Mouse (Mus musculus) urinary bladder, postnatal 14 days (tissue): Measurements from ENCODE around the gene Pramel1.
"Not testable (repeated sequence)": the region's sequence is repeated elsewhere in the genome, so short reads cannot be mapped to it uniquely, and the experiment has no call there.

Source experiments
- DNase-seq: peaks from one replicate; pipeline ENCODE4 v3.0.0; 2021; ENCODE audit warnings: low spot score

The Pramel1 gene

GRCm38 (mm10) chr4:143394181-143394580 lies at the start of gene Pramel1:
Gene Pramel1, plus strand, starts transcription at chr4:143394428.
- DNase-seq = no peak

DNA sequence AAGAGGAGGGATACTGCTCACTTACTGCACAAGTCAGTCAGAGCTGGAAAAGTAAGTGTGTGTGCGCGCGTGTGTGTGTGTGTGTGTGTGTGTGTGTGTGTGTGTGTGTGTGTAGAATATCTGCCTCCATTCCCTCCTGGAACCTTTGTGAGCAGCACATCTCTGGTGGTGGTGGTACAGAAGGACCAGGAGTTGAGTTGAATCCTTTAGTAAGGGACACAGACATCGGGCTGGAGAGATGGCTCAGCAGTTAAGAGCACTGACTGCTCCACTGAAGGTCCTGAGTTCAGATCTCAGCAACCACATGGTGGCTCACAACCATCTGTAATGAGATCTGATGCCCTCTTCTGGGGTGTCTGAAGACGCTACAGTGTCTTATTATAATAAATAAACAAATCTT lies 48.7 kb upstream of the Pramel1 start:
- DNase-seq = not testable (repeated sequence)

DNA sequence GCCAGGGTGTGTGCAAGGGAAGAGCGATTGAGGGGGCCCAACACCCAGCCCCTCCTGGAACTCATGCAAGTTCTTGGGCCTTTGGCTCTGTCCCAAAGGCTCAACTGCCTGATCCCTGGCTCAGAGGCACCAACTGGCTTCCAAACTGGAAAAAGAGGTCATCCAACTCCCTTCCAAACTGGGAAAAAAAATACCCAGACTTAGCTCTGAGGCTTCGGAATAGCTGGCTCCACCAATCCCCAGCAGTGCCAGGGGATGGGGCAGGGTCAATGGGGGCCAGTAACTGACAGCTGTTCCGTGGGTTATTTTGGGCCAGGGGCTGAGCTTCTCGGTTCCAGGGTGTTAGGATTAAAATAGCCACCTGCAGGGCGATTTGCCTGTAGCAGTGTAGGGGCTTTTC lies 45.5 kb upstream of the Pramel1 start:
- DNase-seq = no peak

DNA sequence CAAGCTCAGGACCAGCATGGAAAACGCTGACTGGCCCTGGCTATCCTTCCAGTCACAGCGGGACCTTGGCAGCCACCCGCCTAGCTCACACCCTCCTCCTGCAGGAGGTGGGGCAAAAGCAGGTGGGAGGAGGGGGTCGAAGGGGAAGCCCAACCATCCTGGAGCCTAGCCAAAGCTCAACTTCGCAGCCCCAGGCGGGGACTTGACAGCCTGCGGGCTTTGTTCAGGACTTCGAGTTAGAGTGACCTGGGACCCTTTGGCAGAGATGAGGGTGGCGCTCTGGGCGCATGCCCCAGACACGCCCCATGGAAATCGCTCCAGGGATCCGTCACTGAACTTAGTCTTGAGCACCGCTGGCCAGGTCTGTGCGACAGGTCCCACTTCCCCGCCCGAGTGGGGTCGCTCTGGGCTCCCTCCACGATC lies 44.7 kb upstream of the Pramel1 start, which contains the start of gene Lrrc38:
Gene Lrrc38 (plus strand): TSS at position 274 of the 423 bp plus-strand sequence.
- DNase-seq = no peak

DNA sequence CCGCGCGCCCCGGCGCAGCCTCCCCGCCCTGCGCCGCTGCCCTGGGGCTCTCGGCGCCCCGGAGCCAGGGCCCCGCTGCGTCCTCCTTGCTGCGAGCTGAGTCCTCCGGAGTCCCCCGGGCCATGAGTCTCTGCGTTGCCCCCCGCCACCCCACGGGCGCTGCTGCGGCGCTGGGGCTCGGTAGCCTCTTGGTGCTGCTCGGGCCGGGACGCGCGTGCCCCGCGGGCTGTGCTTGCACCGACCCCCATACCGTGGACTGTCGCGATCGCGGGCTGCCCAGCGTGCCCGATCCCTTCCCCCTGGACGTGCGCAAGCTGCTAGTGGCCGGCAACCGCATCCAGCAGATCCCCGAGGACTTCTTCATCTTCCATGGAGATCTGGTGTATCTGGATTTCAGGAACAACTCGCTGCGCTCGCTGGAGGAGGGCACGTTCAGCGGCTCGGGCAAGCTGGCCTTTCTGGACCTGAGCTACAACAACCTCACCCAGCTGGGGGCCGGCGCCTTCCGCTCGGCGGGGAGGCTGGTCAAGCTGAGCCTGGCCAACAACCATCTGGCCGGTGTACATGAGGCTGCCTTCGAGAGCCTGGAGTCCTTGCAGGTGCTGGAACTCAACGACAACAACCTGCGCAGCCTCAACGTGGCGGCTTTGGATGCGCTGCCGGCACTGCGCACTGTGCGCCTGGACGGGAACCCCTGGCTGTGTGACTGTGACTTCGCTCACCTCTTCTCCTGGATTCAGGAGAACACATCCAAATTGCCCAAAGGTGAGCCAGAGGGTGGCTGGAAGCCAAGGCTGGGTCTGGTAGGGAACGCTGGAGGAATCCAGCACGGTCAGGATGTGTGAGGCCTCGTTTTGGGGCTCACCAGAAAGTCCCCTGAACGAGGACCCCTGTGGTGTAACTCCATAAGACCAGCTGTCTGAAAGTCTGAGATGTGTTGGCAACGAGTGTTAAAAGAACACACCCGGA lies 43.9 kb upstream of the Pramel1 start:
- no peak for DNase-seq

DNA sequence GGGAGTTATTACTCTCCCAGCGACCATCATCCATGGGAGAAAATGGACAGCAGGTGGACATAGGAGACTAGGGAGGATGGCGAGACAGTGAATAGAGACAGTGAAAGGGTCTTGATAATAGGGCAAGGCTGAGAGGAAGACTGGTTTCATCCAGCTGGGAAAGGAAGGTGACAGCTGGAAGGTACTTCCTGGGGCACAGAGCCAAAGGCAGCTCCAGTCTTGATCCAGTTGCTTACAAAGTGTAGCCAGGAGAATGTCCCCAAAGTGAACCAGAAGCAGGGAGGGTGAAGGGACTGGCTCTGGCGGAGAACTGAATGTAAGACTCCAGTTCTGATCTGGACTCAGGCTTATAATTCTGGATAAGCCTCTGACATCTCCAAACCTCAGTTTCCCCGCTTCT lies 41.9 kb upstream of the Pramel1 start:
- no peak for DNase-seq

DNA sequence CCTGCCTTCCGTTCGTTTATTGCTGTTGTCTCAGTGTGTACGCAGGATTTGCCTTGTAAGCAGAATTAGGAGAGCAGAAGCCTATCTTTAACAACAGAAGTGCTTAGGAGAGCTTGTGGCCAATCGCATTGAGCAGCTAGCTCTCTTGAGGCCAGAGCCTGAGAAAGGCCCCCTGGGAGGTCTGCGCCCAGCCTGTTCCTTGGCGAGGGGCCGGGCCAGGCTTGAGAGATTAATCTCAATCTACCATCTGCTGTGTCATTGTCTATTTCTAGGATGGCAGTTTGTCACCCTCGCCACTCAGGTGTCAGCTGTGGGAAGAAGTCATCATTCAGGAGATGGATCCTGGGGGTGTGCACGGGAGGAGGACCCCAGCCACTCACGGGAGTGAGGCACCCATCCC lies 32.7 kb upstream of the Pramel1 start:
- no peak for DNase-seq

GRCm38 (mm10) chr4:143366415-143367041 lies 27.7 kb upstream of the Pramel1 start:
- no peak for DNase-seq

- DNase-seq = no peak
Measured at GRCm38 (mm10) chr4:143379480-143379879, 14.7 kb upstream of the Pramel1 start.

GRCm38 (mm10) chr4:143379931-143380715 lies 14.1 kb upstream of the Pramel1 start:
- DNase-seq = no peak

- peak; percentile 30 for DNase-seq
Measured at GRCm38 (mm10) chr4:143380716-143381004, 13.6 kb upstream of the Pramel1 start.

DNA sequence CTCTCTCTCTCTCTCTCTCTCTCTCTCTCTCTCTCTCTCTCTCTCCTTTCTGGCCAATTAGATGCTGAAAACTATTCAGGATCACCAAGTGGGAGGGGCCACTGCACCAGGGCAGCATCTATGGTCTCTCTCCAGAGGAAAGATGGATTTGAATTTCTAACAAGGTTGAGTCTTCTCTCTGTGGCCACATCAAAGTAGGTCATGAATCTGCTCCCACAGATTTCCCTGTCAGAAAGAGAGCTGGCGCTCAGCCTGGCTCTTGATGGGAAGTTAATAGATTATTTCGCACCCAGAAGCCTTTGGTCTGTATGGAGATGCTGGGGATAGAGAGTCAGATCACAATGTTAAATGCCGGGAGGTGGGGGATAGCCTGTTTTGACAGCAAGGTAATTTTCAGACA lies 12.1 kb upstream of the Pramel1 start:
- no peak for DNase-seq

- DNase-seq = no peak
Measured at GRCm38 (mm10) chr4:143383646-143384045, 10.6 kb upstream of the Pramel1 start.

- peak; percentile 23 for DNase-seq
Measured at GRCm38 (mm10) chr4:143388955-143389702, 5.1 kb upstream of the Pramel1 start.

DNA sequence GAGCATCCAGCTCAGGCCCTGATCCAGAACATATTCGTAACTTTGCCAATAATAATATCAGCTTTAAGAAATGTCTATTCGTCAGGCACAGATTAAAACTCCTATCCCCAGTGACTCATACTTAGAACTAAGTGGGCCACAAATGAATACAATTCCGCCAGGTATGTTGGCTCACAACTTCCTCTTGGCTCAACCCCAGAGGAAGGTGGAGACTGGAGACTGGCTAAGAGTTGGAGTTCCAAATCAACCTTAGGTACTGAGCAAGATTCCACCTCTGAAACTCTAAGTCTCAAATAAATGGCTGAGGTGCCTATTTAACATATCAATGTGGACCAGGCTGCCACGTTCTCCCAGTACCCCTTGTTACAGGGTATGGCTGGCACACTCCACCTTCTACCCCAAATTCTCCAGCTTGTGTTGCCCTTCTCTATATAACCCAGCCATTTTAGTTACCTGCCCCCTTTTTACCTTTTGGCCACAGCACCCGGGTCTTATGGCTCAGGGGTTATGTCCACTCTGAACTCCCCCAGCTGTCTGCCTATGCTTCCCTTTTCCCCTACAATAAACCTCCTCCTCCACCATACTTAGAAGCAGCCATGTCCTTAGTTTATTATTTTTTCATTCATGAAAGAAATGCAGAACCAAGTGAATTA lies 17.5 kb downstream of the Pramel1 start:
- DNase-seq = peak; percentile 29

DNA sequence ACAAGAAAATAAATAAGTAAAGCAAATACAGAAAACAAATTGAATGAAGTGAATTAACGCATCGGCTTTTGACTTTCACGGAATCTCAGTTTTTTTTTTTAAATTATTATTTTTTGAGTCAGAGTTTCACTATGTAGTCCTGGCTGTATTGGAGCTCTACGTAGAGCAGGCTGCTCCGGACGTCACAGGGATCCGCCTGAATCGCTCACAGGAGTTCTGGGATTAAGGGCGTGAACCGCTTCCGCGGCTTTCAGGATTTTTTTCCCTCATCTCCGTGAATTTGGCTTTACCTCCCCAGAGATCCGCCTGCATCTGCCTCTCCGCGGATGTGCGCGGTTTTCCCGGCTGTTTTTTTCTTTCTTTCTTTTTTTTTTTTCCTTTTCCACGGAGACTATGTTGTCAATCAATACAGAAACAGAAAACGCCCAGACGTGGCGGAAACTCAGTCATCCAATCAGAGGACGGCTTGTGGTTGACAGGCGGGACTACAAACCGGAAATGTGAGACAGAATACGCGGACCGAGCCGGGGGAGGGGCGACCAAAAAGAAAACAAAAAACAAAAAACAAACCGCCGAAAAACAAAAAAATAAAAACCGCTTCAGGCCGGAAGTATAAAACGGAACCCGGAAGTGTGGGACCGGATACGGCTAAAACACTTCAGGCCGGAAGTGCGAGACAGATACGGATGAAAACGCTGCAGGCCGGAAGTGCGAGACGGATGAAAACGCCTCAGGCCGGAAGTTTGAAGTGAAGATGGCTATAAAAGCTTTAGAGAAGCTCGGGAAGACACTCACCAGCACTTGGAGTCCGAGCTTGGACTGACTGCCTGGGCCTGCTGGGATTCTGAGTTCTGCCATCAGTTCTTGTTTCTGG lies 18.2 kb downstream of the Pramel1 start, which contains the start of gene Pramef8:
Gene Pramef8 (plus strand): TSS at position 208 of the 874 bp plus-strand sequence.
- DNase-seq = peak; percentile 91

- no peak for DNase-seq
Measured at GRCm38 (mm10) chr4:143413621-143414020, 19.4 kb downstream of the Pramel1 start.

DNA sequence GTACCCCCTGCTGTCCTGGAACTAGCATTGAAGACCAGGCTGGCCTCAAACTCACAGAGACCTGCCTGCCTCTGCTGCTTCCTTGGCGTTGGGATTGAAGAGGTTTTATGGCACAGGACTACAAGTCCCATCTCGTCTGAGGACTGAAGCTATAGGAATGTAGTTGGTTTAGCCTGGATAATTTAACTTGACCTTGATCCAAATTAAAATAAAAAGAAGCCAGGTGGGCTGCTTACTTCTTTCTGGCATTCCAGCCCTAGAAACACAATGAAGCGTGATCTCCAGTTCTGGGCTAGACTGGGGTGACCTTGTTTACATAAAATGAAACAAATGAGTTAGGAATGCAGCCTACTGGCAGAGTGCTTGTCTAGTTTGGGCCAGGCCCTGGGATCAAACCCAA lies 19.9 kb downstream of the Pramel1 start:
- DNase-seq = no peak

DNA sequence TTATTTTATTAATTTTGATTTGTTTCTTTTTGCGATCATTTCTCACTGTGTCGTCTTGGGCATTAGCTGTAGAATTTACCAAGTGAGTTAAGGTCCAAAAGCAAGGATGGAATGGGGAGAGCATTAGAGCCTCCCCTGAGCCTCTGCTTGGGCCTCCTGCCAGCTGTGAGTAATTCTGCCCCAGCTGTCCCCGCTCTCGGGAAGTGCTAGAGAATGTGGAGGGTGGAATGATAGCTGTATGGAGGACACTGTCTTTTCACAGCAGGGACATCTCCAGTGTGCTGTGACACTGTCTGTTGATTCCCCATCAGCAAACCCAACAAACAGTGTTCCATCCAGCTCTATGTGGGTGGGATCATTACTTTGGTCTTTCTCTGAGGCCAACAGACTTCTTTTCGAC lies 32.5 kb downstream of the Pramel1 start:
- DNase-seq = not testable (repeated sequence)
